Mouse (Mus musculus) CH12.LX (cell line): ENCODE measurements around the gene D630039A03Rik. TPM values are rescaled to one million over a fixed set of nuclear protein-coding genes. Genes with fewer than 3 reads are reported as not detected.
A peak's percentile ranks its signal among the peaks of the same experiment; 100 is the strongest.

Experiments used
- DNase-seq: peaks from one replicate; pipeline ENCODE4 v3.0.0-alpha.2; 2013; ENCODE audit errors: extremely low read depth
- H3K27ac ChIP-seq: 2 replicates; pipeline ENCODE4 v1.5.1; 2012; ENCODE audit warnings: low read depth, mild to moderate bottlenecking, control low read depth, moderate library complexity; ENCODE audit not compliant: insufficient read depth
- H3K27me3 ChIP-seq: replicated peaks from 2 replicates; pipeline ENCODE3; 2012; ENCODE audit warnings: inconsistent platforms
- H3K36me3 ChIP-seq, 2 experiments: replicated peaks in 1 of 2; 2 replicates each; pipeline versions ENCODE3 to v1.6.1; 2012; ENCODE audit warnings: inconsistent platforms in 1 of 2, low read length in 1 of 2, mild to moderate bottlenecking in 1 of 2, mixed read lengths in 1 of 2, moderate library complexity in 1 of 2; ENCODE audit not compliant: control insufficient read depth in 1 of 2, insufficient read depth in 1 of 2
- H3K4me1 ChIP-seq, 2 experiments: 2 replicates each; pipeline ENCODE4 v1.6.1; 2012; ENCODE audit warnings: inconsistent platforms in 1 of 2, moderate library complexity in 1 of 2; ENCODE audit not compliant: insufficient read depth in 2 of 2, control insufficient read depth in 1 of 2
- H3K4me2 ChIP-seq: 2 replicates; pipeline ENCODE4 v1.6.1; 2012; ENCODE audit warnings: low read depth, mild to moderate bottlenecking, control low read depth; ENCODE audit not compliant: poor library complexity, insufficient read depth, severe bottlenecking
- H3K4me3 ChIP-seq, 3 experiments: fragments of 150-350 bp in 1 of 3; sonication (generic) in 1 of 3; replicated peaks in 1 of 3; 2 replicates each; pipeline versions ENCODE3 to v1.5.1; 2011 to 2012; ENCODE audit warnings: low read depth in 2 of 3, low read length in 2 of 3, mild to moderate bottlenecking in 2 of 3, moderate library complexity in 2 of 3, control low read depth in 1 of 3, improper control_type of control experiment in 1 of 3, inconsistent platforms in 1 of 3, mixed read lengths in 1 of 3; ENCODE audit not compliant: poor library complexity in 1 of 3
- H3K79me2 ChIP-seq: replicated peaks from 2 replicates; pipeline ENCODE4 v1.6.1; 2012; ENCODE audit warnings: mild to moderate bottlenecking, moderate library complexity; ENCODE audit not compliant: control insufficient read depth, poor library complexity, insufficient read depth, severe bottlenecking; ENCODE audit errors: extremely low read depth
- H3K9ac ChIP-seq: 2 replicates; pipeline ENCODE4 v1.6.1; 2012; ENCODE audit warnings: low read depth, mild to moderate bottlenecking, control low read depth, moderate library complexity; ENCODE audit not compliant: insufficient read depth
- H3K9me3 ChIP-seq: replicated peaks from 2 replicates; pipeline ENCODE3; 2012; ENCODE audit warnings: low read length, inconsistent platforms, mixed read lengths
- BHLHE40 ChIP-seq: IDR thresholded peaks from 2 replicates; pipeline ENCODE4 v1.6.1; 2011; ENCODE audit warnings: mild to moderate bottlenecking, low read depth, low read length, improper control_type of control experiment
- CTCF ChIP-seq, 2 experiments: IDR thresholded peaks in 1 of 2; conservative IDR thresholded peaks in 1 of 2; 2 replicates each; pipeline ENCODE4 v1.5.1; 2011 to 2012; ENCODE audit warnings: low read depth in 2 of 2, low read length in 2 of 2, improper control_type of control experiment in 1 of 2, inconsistent platforms in 1 of 2, mild to moderate bottlenecking in 1 of 2, moderate library complexity in 1 of 2
- E2F4 ChIP-seq: IDR thresholded peaks from 2 replicates; pipeline ENCODE4 v1.6.1; 2011; ENCODE audit warnings: low read depth, low read length, improper control_type of control experiment; ENCODE audit not compliant: insufficient replicate concordance
- IRF4 ChIP-seq: IDR thresholded peaks from 2 replicates; pipeline ENCODE4 v1.6.1; 2014; ENCODE audit warnings: low read depth, mild to moderate bottlenecking, inconsistent platforms, low read length, improper control_type of control experiment
- MAFK ChIP-seq: IDR thresholded peaks from 2 replicates; pipeline ENCODE4 v1.6.1; 2011; ENCODE audit warnings: low read length, improper control_type of control experiment; ENCODE audit not compliant: insufficient replicate concordance
- MAX ChIP-seq: IDR thresholded peaks from 2 replicates; pipeline ENCODE4 v1.6.1; 2011; ENCODE audit warnings: low read length, improper control_type of control experiment
- MAZ ChIP-seq: IDR thresholded peaks from 2 replicates; pipeline ENCODE4 v1.6.1; 2012; ENCODE audit warnings: low read depth, mild to moderate bottlenecking, inconsistent platforms, low read length, improper control_type of control experiment, moderate library complexity
- MEF2A ChIP-seq: IDR thresholded peaks from 2 replicates; pipeline ENCODE4 v1.6.1; 2014; ENCODE audit warnings: low read depth, mild to moderate bottlenecking, inconsistent platforms, low read length, improper control_type of control experiment, borderline replicate concordance
- MXI1 ChIP-seq: IDR thresholded peaks from 2 replicates; pipeline ENCODE4 v1.6.1; 2011; ENCODE audit warnings: mild to moderate bottlenecking, low read depth, low read length, improper control_type of control experiment
- NELFE ChIP-seq: IDR thresholded peaks from 2 replicates; pipeline ENCODE4 v1.6.1; 2011; ENCODE audit warnings: low read depth, low read length, improper control_type of control experiment
- NRF1 ChIP-seq: IDR thresholded peaks from 2 replicates; pipeline ENCODE4 v1.6.1; 2014; ENCODE audit warnings: low read depth, mild to moderate bottlenecking, inconsistent platforms, low read length, improper control_type of control experiment, moderate library complexity
- PAX5 ChIP-seq: IDR thresholded peaks from 2 replicates; pipeline ENCODE4 v1.6.1; 2012; ENCODE audit warnings: low read length, inconsistent platforms, mixed read lengths
- POLR2A ChIP-seq: IDR thresholded peaks from 2 replicates; pipeline ENCODE4 v1.6.1; 2011; ENCODE audit warnings: low read depth, mild to moderate bottlenecking, improper control_type of control experiment, low read length
- POLR2AphosphoS2 ChIP-seq: IDR thresholded peaks from 2 replicates; pipeline ENCODE4 v1.6.1; 2011; ENCODE audit warnings: low read depth, low read length, improper control_type of control experiment
- RCOR1 ChIP-seq: conservative IDR thresholded peaks from 2 replicates; pipeline ENCODE4 v1.6.1; 2012; ENCODE audit warnings: low read depth, mild to moderate bottlenecking, inconsistent platforms, low read length, improper control_type of control experiment
- SIN3A ChIP-seq: IDR thresholded peaks from 2 replicates; pipeline ENCODE4 v1.6.1; 2012; ENCODE audit warnings: low read length, improper control_type of control experiment, inconsistent platforms
- SMC3 ChIP-seq: IDR thresholded peaks from 2 replicates; pipeline ENCODE4 v1.6.1; 2011; ENCODE audit warnings: low read depth, low read length, improper control_type of control experiment
- TCF12 ChIP-seq: IDR thresholded peaks from 2 replicates; pipeline ENCODE4 v1.6.1; 2014; ENCODE audit warnings: low read depth, mild to moderate bottlenecking, inconsistent platforms, low read length, improper control_type of control experiment
- UBTF ChIP-seq: IDR thresholded peaks from 2 replicates; pipeline ENCODE4 v1.6.1; 2012; ENCODE audit warnings: low read depth, mild to moderate bottlenecking, inconsistent platforms, low read length, improper control_type of control experiment, moderate library complexity
- ZC3H11A ChIP-seq: IDR thresholded peaks from 2 replicates; pipeline ENCODE4 v1.6.1; 2012; ENCODE audit warnings: low read depth, mild to moderate bottlenecking, inconsistent platforms, low read length, improper control_type of control experiment
- dilution Hi-C: fragments of 300-500 bp; cut with MboI; formaldehyde crosslinking; loops from 2 replicates; pipeline ENCODE4 v1.14.3; 2020; ENCODE audit warnings: low sequenced_read_pairs; ENCODE audit not compliant: extremely low pct_unique_long_range_greater_than_20kb, extremely low pct_ligation_motif_present
- in situ Hi-C: fragments of 300-500 bp; cut with MboI; formaldehyde crosslinking; loops from 3 replicates; pipeline ENCODE4 v1.14.3; 2019; ENCODE audit warnings: low sequenced_read_pairs, low pct_ligation_motif_present, low pct_unique_long_range_greater_than_20kb, mixed read lengths
- polyA plus RNA-seq: library from polyadenylated mRNA; unstranded; fragments of >175 nt; gene quantifications from 2 replicates; pipeline ENCODE4 v1.2.1, GENCODE M21; 2012; ENCODE audit warnings: low read depth; ENCODE audit not compliant: insufficient read length
- total RNA-seq, 2 experiments: library from RNA; depleted of rRNA; stranded (reverse); fragments of 300-350 nt in 1 of 2; fragments of >200 nt in 1 of 2; gene quantifications; 2 replicates each; pipeline ENCODE4 v1.2.3; 2012 to 2014

D630039A03Rik gene
- total and polyA plus RNA-seq, 3 experiments: not detected

- in situ Hi-C loops: loop anchor here (5.0 kb wide), 1 partner anchor 211 kb away; no protein-coding TSS in a partner anchor
- peaks cover 6 to 18% of the 10 kb centered on the region in 2 experiments; a peak in 2 of 4 replicates for H3K4me1 ChIP-seq
- TF ChIP-seq BHLHE40: no peak
- no peak for TF ChIP-seq POLR2A
- TF ChIP-seq MAX: no peak
- TF ChIP-seq SMC3: no peak
- TF ChIP-seq, all 38 proteins: peak for 0
- no peak overlapping the region for H3K4me2 ChIP-seq
- no peak overlapping the region for H3K27ac ChIP-seq
- no peak overlapping the region for H3K9ac ChIP-seq
- no peaks in the 10 kb centered on the region for H3K79me2 ChIP-seq
- DNase-seq: no peak
- H3K9me3 ChIP-seq: no peaks in the 10 kb centered on the region
- no peak overlapping the region for H3K4me3 ChIP-seq
- no peaks in the 10 kb centered on the region for H3K36me3 ChIP-seq
- H3K27me3 ChIP-seq: no peaks in the 10 kb centered on the region
- dilution Hi-C loops: no loop called here
Observed at GRCm38 (mm10) chr4:57883520-57884421, 32.3 kb downstream of the D630039A03Rik start.

- Histone ChIP-seq H3K4me1 (peaks cover 6 to 18% of the 10 kb centered on the region in 2 experiments; a peak in 2 of 4 replicates), H3K27me3 (no peaks in the 10 kb centered on the region), H3K4me2 (no peak overlapping the region), H3K79me2 (no peaks in the 10 kb centered on the region), H3K9me3 (no peaks in the 10 kb centered on the region), H3K9ac (no peak overlapping the region), H3K36me3 (no peaks in the 10 kb centered on the region), H3K4me3 (no peak overlapping the region), H3K27ac (no peak overlapping the region)
- TF ChIP-seq IRF4 (peak; percentile 43; the same call in 1 of the 2 replicates), MAFK (no peak), NRF1 (peak; percentile 16; the same call in 1 of the 2 replicates), MEF2A (0 out of 2 replicates have a peak, but pooled peaks have one; percentile 44), PAX5 (no peak), POLR2AphosphoS2 (no peak), RCOR1 (0 out of 2 replicates have a peak, but pooled peaks have one; percentile 42), TCF12 (0 out of 2 replicates have a peak, but pooled peaks have one; percentile 49), SIN3A (no peak), MAZ (0 out of 2 replicates have a peak, but pooled peaks have one; percentile 27), ZC3H11A (peak; percentile 93), UBTF (no peak), MAX (0 out of 2 replicates have a peak, but pooled peaks have one; percentile 22), CTCF (conservative IDR thresholded peaks at IDR 0.05 in 1 of 2, IDR thresholded peaks at IDR 0.05 in 1 of 2; ENCODE audit: low read depth in 2 of 2, low read length in 2 of 2) (peak; percentile 94 to 96), E2F4 (no peak), NELFE (peak; percentile 46; the same call in 1 of the 2 replicates), MXI1 (no peak; the same call in 1 of the 2 replicates), SMC3 (peak; percentile 98)
- DNase-seq: peak; percentile 79
- in situ Hi-C loops (loop anchor here (5.0 kb wide), 1 partner anchor 208 kb away; no protein-coding TSS in a partner anchor), dilution Hi-C loops (no loop called here)
Observed at GRCm38 (mm10) chr4:57879804-57880357, 36.2 kb downstream of the D630039A03Rik start.
